In the genomic region with DNA sequence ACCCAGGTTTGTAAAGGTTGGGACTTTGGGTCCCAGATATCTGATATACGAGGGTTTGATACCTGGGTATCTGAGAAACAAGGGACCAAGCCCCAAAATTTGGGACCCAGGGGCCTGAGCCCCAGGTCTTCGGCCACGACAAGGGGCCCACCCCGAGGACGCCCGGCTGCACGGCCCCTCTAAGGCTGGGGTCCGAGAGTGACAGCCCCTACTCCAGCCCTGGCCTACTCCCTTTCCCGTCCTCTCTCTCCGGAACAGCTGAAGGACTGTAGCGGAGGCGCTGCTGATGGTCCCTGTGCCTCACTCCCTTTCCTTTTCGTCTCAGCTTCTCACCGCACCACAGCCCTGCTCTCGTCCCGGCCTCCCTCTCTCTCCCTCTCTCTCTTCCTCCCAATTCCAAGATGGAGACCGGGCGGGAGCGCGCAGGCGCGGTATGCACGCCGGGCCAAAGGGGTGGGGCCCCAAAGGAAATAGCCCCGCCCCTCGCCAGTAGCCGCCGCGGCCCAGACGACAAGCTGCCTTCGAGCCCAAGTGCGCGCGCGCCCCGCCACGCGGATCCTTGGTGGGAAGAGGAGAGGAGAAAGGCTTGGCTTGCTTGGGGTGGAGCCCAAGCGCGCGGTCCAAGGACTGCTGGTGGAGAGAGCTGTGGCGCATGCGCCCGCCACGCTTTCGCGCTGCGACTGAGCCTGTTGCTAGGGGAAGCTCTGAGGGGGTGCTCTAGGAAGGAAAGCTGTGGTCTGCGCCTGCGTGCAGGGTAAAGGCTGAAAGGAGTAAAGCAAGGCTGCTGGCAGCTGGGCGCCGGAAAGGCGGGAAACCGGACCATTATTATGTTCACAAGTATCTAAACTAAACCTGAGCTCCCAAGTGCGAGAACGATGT, we compare ENCODE assay signal across 8 mouse cellular contexts. TPM values are rescaled to one million over a fixed set of nuclear protein-coding genes. Genes with fewer than 3 reads are reported as not detected.
DNase-seq lines count a peak whose midpoint lies in the region; ATAC-seq and TF ChIP-seq lines count a peak whose summit lies in the region.

A gene (minus strand): TSS at position 418 of the 879 bp plus-strand sequence.

- peak; percentile 98 for ATAC-seq in forebrain, embryonic 16.5 days
- peak; percentile 99 for ATAC-seq in lung, embryonic 14.5 days (ENCODE audit: insufficient read depth)

- H3K9me3 ChIP-seq in ES-E14 (ENCODE audit: control insufficient read depth, insufficient read depth, low read depth, low read length), result no peaks in the 10 kb centered on the region
- H3K9me3 ChIP-seq in forebrain, embryonic 16.5 days (ENCODE audit: control insufficient read depth, low read length), result no peaks in the 10 kb centered on the region
- H3K9me3 ChIP-seq in lung, embryonic 14.5 days (ENCODE audit: low read depth, low read length), result no peaks in the 10 kb centered on the region

- H3K27ac ChIP-seq in ES-E14 (ENCODE audit: insufficient read depth, low read depth, low read length, poor library complexity, severe bottlenecking), result peak within 1 kb of the TSS; percentile 86
- peak within 1 kb of the TSS; percentile 95 for H3K27ac ChIP-seq in forebrain, embryonic 16.5 days (ENCODE audit: low read length)
- peak within 1 kb of the TSS; percentile 97 for H3K27ac ChIP-seq in layer of hippocampus, adult 2 months
- H3K27ac ChIP-seq in lung, embryonic 14.5 days (ENCODE audit: low read depth), result peak within 1 kb of the TSS; percentile 90
- peak within 1 kb of the TSS; percentile 98 for H3K27ac ChIP-seq in olfactory bulb, adult 2 months (ENCODE audit: insufficient read depth, low read depth, low read length)
- peak within 1 kb of the TSS; percentile 57 for H3K27ac ChIP-seq in thymus, adult 2 months (ENCODE audit: control insufficient read depth, insufficient read depth, low read length)

- WGBS in forebrain, embryonic 16.5 days, result under 1% methylated on average over 56 of the region's 56 CpGs
- under 1% methylated on average over 56 of the region's 56 CpGs for WGBS in lung, embryonic 14.5 days
- WGBS in olfactory bulb, adult 2 months, result under 1% methylated on average over 56 of the region's 56 CpGs
- WGBS in thymus, adult 2 months, result under 1% methylated on average over 56 of the region's 56 CpGs

- peak within 1 kb of the TSS; percentile 85 to 91 for H3K4me3 ChIP-seq in ES-E14 (ENCODE audit: insufficient read depth in 1 of 2, low read depth in 1 of 2, low read length in 2 of 2, poor library complexity in 1 of 2, severe bottlenecking in 1 of 2)
- H3K4me3 ChIP-seq in forebrain, embryonic 16.5 days (replicated peaks; ENCODE audit: low read length), result peak within 1 kb of the TSS; percentile 75
- H3K4me3 ChIP-seq in layer of hippocampus, adult 2 months, result peak within 1 kb of the TSS; percentile 86
- peak within 1 kb of the TSS; percentile 81 for H3K4me3 ChIP-seq in lung, embryonic 14.5 days (ENCODE audit: low read depth, low read length)
- H3K4me3 ChIP-seq in olfactory bulb, adult 2 months (ENCODE audit: insufficient read depth, low read depth, low read length), result peak within 1 kb of the TSS; percentile 94
- H3K4me3 ChIP-seq in thymus, adult 2 months (ENCODE audit: control insufficient read depth, insufficient read depth, low read length), result peak within 1 kb of the TSS; percentile 93

- H3K9ac ChIP-seq in ES-E14 (ENCODE audit: insufficient read depth, low read depth, low read length, poor library complexity, severe bottlenecking), result peak within 1 kb of the TSS; percentile 87
- H3K9ac ChIP-seq in forebrain, embryonic 16.5 days (replicated peaks; ENCODE audit: low read depth, low read length), result peak within 1 kb of the TSS; percentile 89
- peak within 1 kb of the TSS; percentile 80 for H3K9ac ChIP-seq in lung, embryonic 14.5 days

- TF ChIP-seq POLR2A in olfactory bulb, adult 2 months (IDR thresholded peaks at IDR 0.05; ENCODE audit: insufficient read depth, low read depth, low read length), result peak; percentile 97
- TF ChIP-seq POLR2A in thymus, adult 2 months (IDR thresholded peaks at IDR 0.05; ENCODE audit: control insufficient read depth, extremely low read depth, insufficient read depth, low read length, poor library complexity), result peak; percentile 63

- intact Hi-C loops in heart, postnatal 36 days (cut with DNase I), result loop anchor here (5.0 kb wide), 1 partner anchor 43 kb away; a partner anchor contains a TSS

- peaks cover 5 to 9% of the 10 kb centered on the region in 2 experiments; a peak in 3 of 4 replicates for H3K4me1 ChIP-seq in ES-E14 (ENCODE audit: control insufficient read depth in 2 of 2, insufficient read depth in 2 of 2, low read length in 2 of 2, poor library complexity in 1 of 2)
- peaks cover 37% of the 10 kb centered on the region for H3K4me1 ChIP-seq in forebrain, embryonic 16.5 days (replicated peaks; ENCODE audit: control insufficient read depth, insufficient read depth, low read length)
- H3K4me1 ChIP-seq in lung, embryonic 14.5 days (ENCODE audit: insufficient read depth), result peaks cover 6% of the 10 kb centered on the region; the same call in 1 of the 2 replicates
- H3K4me1 ChIP-seq in olfactory bulb, adult 2 months (ENCODE audit: control insufficient read depth, insufficient read depth, low read length), result peaks cover 13% of the 10 kb centered on the region
- peaks cover 28% of the 10 kb centered on the region for H3K4me1 ChIP-seq in thymus, adult 2 months (replicated peaks; ENCODE audit: control insufficient read depth, insufficient read depth, low read length)

- peaks cover 11% of the 10 kb centered on the region for H3K36me3 ChIP-seq in ES-E14 (ENCODE audit: control insufficient read depth, insufficient read depth, low read length, poor library complexity, severe bottlenecking)
- H3K36me3 ChIP-seq in forebrain, embryonic 16.5 days (ENCODE audit: control insufficient read depth, insufficient read depth), result no peaks in the 10 kb centered on the region
- H3K36me3 ChIP-seq in lung, embryonic 14.5 days (ENCODE audit: insufficient read depth), result peaks cover 10% of the 10 kb centered on the region
- H3K36me3 ChIP-seq in thymus, adult 2 months (ENCODE audit: control insufficient read depth, insufficient read depth, low read length), result peaks cover 10% of the 10 kb centered on the region

- no peak; the same call in 1 of the 2 replicates for TF ChIP-seq CTCF in layer of hippocampus, adult 2 months (conservative IDR thresholded peaks at IDR 0.05)
- no peak for TF ChIP-seq CTCF in lung, embryonic 14.5 days (IDR thresholded peaks at IDR 0.05; ENCODE audit: low read depth)
- TF ChIP-seq CTCF in olfactory bulb, adult 2 months (IDR thresholded peaks at IDR 0.05; ENCODE audit: insufficient read depth, low read depth, low read length), result no peak
- 0 out of 2 replicates have a peak, but pooled peaks have one; percentile 66 for TF ChIP-seq CTCF in thymus, adult 2 months (IDR thresholded peaks at IDR 0.05; ENCODE audit: borderline replicate concordance, control insufficient read depth, extremely low read depth, insufficient read depth, low read length, poor library complexity)

- peak; percentile 97 for DNase-seq in ES-E14 (ENCODE audit: low read depth, low spot score)
- peak; percentile 99 for DNase-seq in cerebellum, adult 11-12 months
- DNase-seq in heart, postnatal 36 days, result peak; percentile 96 to 98
- DNase-seq in layer of hippocampus, adult 2 months (ENCODE audit: low spot score in 2 of 2), result peak; percentile 98 to 99
- DNase-seq in lung, embryonic 14.5 days, result peak; percentile 99
- peak; percentile 93 for DNase-seq in thymus, adult 2 months

- peak within 1 kb of the TSS; percentile 93 for H3K4me2 ChIP-seq in forebrain, embryonic 16.5 days (ENCODE audit: low read length)
- H3K4me2 ChIP-seq in lung, embryonic 14.5 days, result peak within 1 kb of the TSS; percentile 99

- no peaks in the 10 kb centered on the region for H3K27me3 ChIP-seq in forebrain, embryonic 16.5 days (replicated peaks; ENCODE audit: control insufficient read depth, insufficient read depth, low read length)
- no peaks in the 10 kb centered on the region for H3K27me3 ChIP-seq in lung, embryonic 14.5 days (ENCODE audit: insufficient read depth, low read length)
- no peaks in the 10 kb centered on the region for H3K27me3 ChIP-seq in thymus, adult 2 months (ENCODE audit: control insufficient read depth, insufficient read depth, low read length)

- in situ Hi-C loops in ES-E14 (cut with MboI; ENCODE audit: low sequenced_read_pairs in 2 of 2, unreplicated experiment in 2 of 2), result no loop called here

TF ChIP-seq in ES-E14, 5 proteins besides CTCF, POLR2A, EP300 and RAD21:
- TF ChIP-seq ZNF384 (IDR thresholded peaks at IDR 0.05; ENCODE audit: low read depth, low read length), result no peak
- TF ChIP-seq HCFC1 (IDR thresholded peaks at IDR 0.05; ENCODE audit: borderline replicate concordance, insufficient read depth, low read length), result peak; percentile 68; the same call in 1 of the 2 replicates
- TF ChIP-seq ZC3H11A (IDR thresholded peaks at IDR 0.05; ENCODE audit: borderline replicate concordance, low read depth, low read length), result no peak
- no peak for TF ChIP-seq MAFK (IDR thresholded peaks at IDR 0.05; ENCODE audit: insufficient read depth, low read depth, low read length)
- no peak for TF ChIP-seq CHD2 (IDR thresholded peaks at IDR 0.05; ENCODE audit: low read depth, low read length)

RNA-seq across cellular contexts. Expression of the gene that starts here (rescaled TPM):
- total RNA-seq in ES-E14 (2012; rRNA removed), result 42.3 and 57.2 TPM in 2 replicates
- 55.3 and 65.6 TPM in 2 replicates for polyA plus RNA-seq in forebrain, embryonic 16.5 days (2015; fragmentation: Nextera tagmentation; extraction: Ambion mirVana)
- 10 to 100 TPM; 39.5 to 43.2 TPM for total RNA-seq in heart, postnatal 36 days (2021)
- 100 to 1,000 TPM; 154 to 163 TPM for total RNA-seq in layer of hippocampus, adult 2 months (2021)
- 34.8 and 40.1 TPM in 2 replicates for polyA plus RNA-seq in lung, embryonic 14.5 days (2014; fragmentation: Nextera tagmentation; extraction: Ambion mirVana)
- not detected in 2 replicates for polyA plus RNA-seq in olfactory bulb, adult 2 months (2012; ENCODE audit: insufficient read depth, insufficient read length, low replicate concordance, missing spikeins)
- 182 and 198 TPM in 2 replicates for polyA plus RNA-seq in thymus, adult 2 months (2012; rRNA removed)

Comparison
In these comparisons a context has a peak if more than half of its experiments do, and no peak if none do; other contexts are left out.
1. Peak in every context shown above with its lines: DNase-seq, ATAC-seq, H3K4me3 ChIP-seq and H3K27ac ChIP-seq.